Mouse (Mus musculus) midbrain, embryonic 15.5 days (tissue): ENCODE data around the gene Rps19. TPM values are rescaled to one million over a fixed set of nuclear protein-coding genes. Genes with fewer than 3 reads are reported as not detected.
"Not testable (repeated sequence)": the region's sequence is repeated elsewhere in the genome, so short reads cannot be mapped to it uniquely, and the experiment has no call there.

Experiments used
- ATAC-seq: fragments of 200-750 bp; cut with Nextera tagmentation; replicated peaks from 2 replicates; pipeline ENCODE4 v1.8.0; 2017; ENCODE audit warnings: moderate TSS enrichment
- H3K27ac ChIP-seq: fragments of 300-500 bp; sonication (generic); 2 replicates; pipeline ENCODE4 v1.5.1; 2015; ENCODE audit warnings: mild to moderate bottlenecking, inconsistent platforms
- H3K27me3 ChIP-seq: fragments of 300-500 bp; sonication (generic); replicated peaks from 2 replicates; pipeline ENCODE4 v1.6.1; 2015; ENCODE audit warnings: inconsistent platforms
- H3K36me3 ChIP-seq: fragments of 300-500 bp; sonication (generic); replicated peaks from 2 replicates; pipeline ENCODE4 v1.6.1; 2015; ENCODE audit warnings: inconsistent platforms
- H3K4me1 ChIP-seq: fragments of 300-500 bp; sonication (generic); 2 replicates; pipeline ENCODE4 v1.6.1; 2015; ENCODE audit warnings: inconsistent platforms
- H3K4me2 ChIP-seq: fragments of 300-500 bp; sonication (generic); 2 replicates; pipeline ENCODE4 v1.6.1; 2015; ENCODE audit warnings: inconsistent platforms, mild to moderate bottlenecking, moderate library complexity
- H3K4me3 ChIP-seq: fragments of 300-500 bp; sonication (generic); 2 replicates; pipeline ENCODE4 v1.5.1; 2015; ENCODE audit warnings: mild to moderate bottlenecking, inconsistent platforms
- H3K9ac ChIP-seq: fragments of 300-500 bp; sonication (generic); 2 replicates; pipeline ENCODE4 v1.6.1; 2015; ENCODE audit warnings: mild to moderate bottlenecking, inconsistent platforms
- H3K9me3 ChIP-seq: fragments of 300-500 bp; sonication (generic); 2 replicates; pipeline ENCODE4 v1.6.1; 2016; ENCODE audit warnings: inconsistent platforms
- WGBS: fragments of 180-500 bp; shearing (Covaris S2); methylation state at CpG from one replicate; pipeline ENCODE4 v1.1.7; 2015; ENCODE audit warnings: mixed read lengths; 5-methylcytosine and 5-hydroxymethylcytosine counted together
- polyA plus RNA-seq: library from polyadenylated mRNA; unstranded; fragments of >200 nt; fragmentation: Nextera tagmentation; extraction: Ambion mirVana; gene quantifications from 2 replicates; pipeline ENCODE4 v1.2.1, GENCODE M21; 2015

The Rps19 gene
- polyA plus RNA-seq: 1,081 and 1,108 TPM in 2 replicates

- peak within 1 kb of the TSS; percentile 81 for H3K4me2 ChIP-seq
- WGBS: under 1% methylated on average over 57 of the region's 57 CpGs
- H3K36me3 ChIP-seq: peaks cover 13% of the 10 kb centered on the region
- H3K27me3 ChIP-seq: no peaks in the 10 kb centered on the region
- H3K9me3 ChIP-seq: no peaks in the 10 kb centered on the region
- peak within 1 kb of the TSS; percentile 99 for H3K9ac ChIP-seq
- peak; percentile 93 for ATAC-seq
- peaks cover 23% of the 10 kb centered on the region for H3K4me1 ChIP-seq
- peak within 1 kb of the TSS; percentile 92 for H3K4me3 ChIP-seq
- peak within 1 kb of the TSS; percentile 88 for H3K27ac ChIP-seq
Measured at GRCm38 (mm10) chr7:24883896-24884692, at the start of gene Rps19. TSS of gene Rps19 (plus strand) at chr7:24884371.

DNA sequence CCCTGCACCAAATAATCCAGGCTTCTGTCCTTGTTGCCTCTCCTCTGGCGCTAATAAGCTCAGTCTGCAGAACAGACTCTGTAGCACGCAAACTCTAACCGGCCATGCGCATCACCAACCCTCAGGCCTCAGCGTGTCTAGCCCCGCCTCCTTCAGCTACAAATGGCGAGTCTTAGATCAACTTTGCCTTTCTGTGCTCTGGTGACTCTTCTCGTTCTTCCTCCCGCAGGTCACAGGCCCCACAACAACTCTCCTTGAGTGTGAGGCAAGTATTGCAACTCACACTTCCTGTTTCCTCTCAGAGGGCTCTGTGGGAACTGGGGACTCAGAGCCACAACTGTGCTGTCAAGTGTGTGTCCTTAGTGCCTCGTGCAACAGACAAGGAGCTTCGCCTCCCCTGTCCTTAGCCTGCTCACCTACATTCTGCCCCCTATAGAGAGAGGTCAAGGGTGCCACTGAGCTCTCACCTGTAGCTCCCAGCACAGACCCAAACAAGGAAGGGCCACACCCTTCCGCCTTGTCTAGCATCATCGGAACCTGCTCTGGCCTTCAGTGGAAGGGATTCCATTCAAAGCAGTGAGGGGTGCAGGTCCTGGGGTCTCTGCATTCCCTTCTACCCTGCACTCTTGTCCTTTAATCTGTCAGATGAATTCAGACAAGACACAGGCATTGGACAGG is 45.3 kb upstream of the Rps19 start:
- H3K27me3 ChIP-seq, ATAC-seq, H3K9me3 ChIP-seq, H3K4me3 ChIP-seq, H3K4me2 ChIP-seq, H3K27ac ChIP-seq, H3K9ac ChIP-seq, H3K36me3 ChIP-seq, H3K4me1 ChIP-seq: not testable (repeated sequence)
- WGBS: 56% methylated on average over 13 of the region's 13 CpGs

DNA sequence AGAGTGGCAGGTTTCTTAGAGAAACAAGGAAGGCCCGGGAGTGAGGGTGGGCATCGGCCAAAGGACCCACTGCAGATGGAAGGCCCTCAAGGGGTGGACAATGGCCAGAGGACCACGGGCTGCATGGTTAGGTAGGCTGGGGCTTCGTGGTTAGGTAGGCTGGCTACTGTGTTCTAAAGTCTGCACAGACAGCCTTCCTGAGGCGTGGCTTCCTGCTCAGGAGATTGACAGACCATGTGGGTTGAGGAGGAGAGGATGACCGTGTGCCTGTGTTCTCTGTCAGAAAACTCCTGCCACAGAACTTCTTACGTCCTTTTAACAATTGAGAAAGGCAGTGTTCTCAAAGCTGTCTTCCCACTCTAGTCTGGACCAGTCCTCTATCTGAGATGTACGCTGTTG is 44.8 kb upstream of the Rps19 start:
- Histone ChIP-seq H3K4me1 (no peaks in the 10 kb centered on the region), H3K27ac (no peak overlapping the region), H3K27me3 (no peaks in the 10 kb centered on the region), H3K9ac (no peak overlapping the region), H3K9me3 (no peaks in the 10 kb centered on the region), H3K36me3 (no peaks in the 10 kb centered on the region), H3K4me3 (no peak overlapping the region), H3K4me2 (no peak overlapping the region)
- ATAC-seq: no peak
- 79% methylated on average over 8 of the region's 8 CpGs for WGBS

DNA sequence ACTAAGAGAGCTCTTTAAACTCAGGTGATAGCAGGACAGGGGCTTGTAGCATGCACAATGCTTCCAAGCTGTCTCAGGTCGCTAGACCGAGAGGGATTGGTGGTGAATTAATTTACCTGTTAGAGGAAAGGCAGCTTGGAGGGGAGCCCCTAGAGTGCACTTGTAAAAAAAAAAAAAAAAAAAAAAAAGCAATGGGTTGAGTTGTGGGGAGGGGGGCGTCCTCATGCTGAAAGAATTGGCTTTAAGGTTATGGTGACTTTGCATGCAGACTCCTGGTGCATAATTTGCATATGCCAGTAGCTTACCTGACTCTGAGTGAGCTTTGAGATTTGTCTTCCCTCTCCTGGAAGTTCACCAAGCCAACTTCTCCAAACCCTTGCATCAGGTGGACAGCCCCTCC is 43.8 kb upstream of the Rps19 start:
- WGBS: 57% methylated on average over 3 of the region's 3 CpGs
- no peak overlapping the region for H3K27ac ChIP-seq
- H3K9me3 ChIP-seq: no peaks in the 10 kb centered on the region
- H3K27me3 ChIP-seq: no peaks in the 10 kb centered on the region
- ATAC-seq: no peak
- H3K4me2 ChIP-seq: no peak overlapping the region
- H3K36me3 ChIP-seq: no peaks in the 10 kb centered on the region
- no peaks in the 10 kb centered on the region for H3K4me1 ChIP-seq
- H3K9ac ChIP-seq: no peak overlapping the region
- no peak overlapping the region for H3K4me3 ChIP-seq

- H3K4me3 ChIP-seq: no peak overlapping the region
- no peak overlapping the region for H3K4me2 ChIP-seq
- no peak overlapping the region for H3K27ac ChIP-seq
- no peaks in the 10 kb centered on the region for H3K9me3 ChIP-seq
- WGBS: 76% methylated on average over 4 of the region's 4 CpGs
- ATAC-seq: no peak
- H3K27me3 ChIP-seq: no peaks in the 10 kb centered on the region
- no peak overlapping the region for H3K9ac ChIP-seq
- no peaks in the 10 kb centered on the region for H3K36me3 ChIP-seq
- no peaks in the 10 kb centered on the region for H3K4me1 ChIP-seq
Measured at GRCm38 (mm10) chr7:24841009-24841408, 43.2 kb upstream of the Rps19 start.

DNA sequence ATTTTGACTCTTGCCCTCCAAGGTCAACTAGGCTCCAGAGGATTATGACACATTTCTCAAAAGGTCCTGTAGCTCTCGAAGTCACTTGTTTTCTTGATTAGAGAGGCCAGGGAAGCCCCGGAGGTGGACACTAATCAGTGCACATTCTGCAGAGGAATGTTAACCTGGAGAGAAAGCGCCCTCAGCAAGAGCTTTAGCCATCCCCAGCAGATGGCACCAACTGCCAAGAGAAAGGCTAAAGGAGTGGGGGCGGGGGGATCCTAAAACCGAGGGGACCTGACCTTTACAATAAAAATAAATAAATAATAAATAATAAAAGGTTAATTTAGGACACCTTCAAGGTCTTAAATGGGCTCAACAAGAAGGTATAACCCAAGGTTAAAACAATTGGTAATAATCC is 40.0 kb upstream of the Rps19 start:
- Histone ChIP-seq H3K36me3 (no peaks in the 10 kb centered on the region), H3K4me1 (no peaks in the 10 kb centered on the region), H3K27ac (no peak overlapping the region), H3K27me3 (no peaks in the 10 kb centered on the region), H3K9me3 (no peaks in the 10 kb centered on the region), H3K4me3 (no peak overlapping the region), H3K9ac (no peak overlapping the region), H3K4me2 (no peak overlapping the region)
- ATAC-seq: no peak
- WGBS: 39% methylated on average over 5 of the region's 5 CpGs

DNA sequence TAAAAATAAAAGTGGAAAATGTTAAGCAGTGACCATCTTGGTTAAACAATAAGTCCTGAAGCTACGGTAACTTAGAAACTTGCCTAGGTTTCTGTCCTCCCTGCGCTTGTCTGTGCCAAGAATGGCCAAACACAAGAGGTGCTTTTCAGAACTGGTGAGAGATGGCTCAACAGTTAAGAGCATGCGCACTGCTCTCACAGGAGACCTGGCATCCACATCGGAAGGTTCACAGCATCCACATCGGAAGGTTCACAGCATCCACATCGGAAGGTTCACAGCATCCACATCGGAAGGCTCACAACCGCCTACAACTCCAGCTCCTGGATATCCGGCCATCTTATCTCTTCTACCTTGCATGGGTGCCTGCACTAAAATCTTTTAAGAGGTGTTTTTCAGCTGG is 39.0 kb upstream of the Rps19 start:
- no peak overlapping the region for H3K4me2 ChIP-seq
- no peaks in the 10 kb centered on the region for H3K27me3 ChIP-seq
- H3K4me1 ChIP-seq: no peaks in the 10 kb centered on the region; the same call in 1 of the 2 replicates
- ATAC-seq: no peak
- 85% methylated on average over 9 of the region's 9 CpGs for whole genome bisulfite sequencing
- no peaks in the 10 kb centered on the region for H3K36me3 ChIP-seq
- H3K9ac ChIP-seq: no peak overlapping the region
- no peak overlapping the region for H3K4me3 ChIP-seq
- no peak overlapping the region for H3K27ac ChIP-seq
- no peaks in the 10 kb centered on the region for H3K9me3 ChIP-seq

DNA sequence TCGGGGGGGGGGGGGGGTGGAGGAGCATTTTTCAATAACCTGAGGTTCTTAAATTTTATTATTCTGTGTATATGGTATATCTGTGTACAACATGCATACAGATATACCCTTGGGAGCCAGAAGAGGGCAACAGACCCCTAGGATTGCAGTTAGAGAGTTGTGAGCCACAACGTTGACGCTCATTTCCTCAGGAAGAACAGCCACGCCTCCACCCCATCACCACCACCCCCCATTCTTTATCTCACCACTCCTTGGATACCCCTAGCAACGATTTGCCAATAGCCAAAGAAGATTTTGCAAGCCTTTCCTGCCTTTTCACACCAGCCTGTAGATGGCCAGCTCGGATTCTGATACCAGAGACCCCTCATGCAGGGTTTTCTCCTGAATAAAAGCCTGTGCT is 38.5 kb upstream of the Rps19 start:
- no peak overlapping the region for H3K9ac ChIP-seq
- WGBS: 1% methylated on average over 6 of the region's 6 CpGs
- H3K36me3 ChIP-seq: no peaks in the 10 kb centered on the region
- H3K4me1 ChIP-seq: no peaks in the 10 kb centered on the region; the same call in 1 of the 2 replicates
- no peak; the same call in 1 of the 2 replicates for ATAC-seq
- no peaks in the 10 kb centered on the region for H3K9me3 ChIP-seq
- H3K27me3 ChIP-seq: no peaks in the 10 kb centered on the region
- no peak overlapping the region for H3K4me3 ChIP-seq
- H3K4me2 ChIP-seq: no peak overlapping the region
- H3K27ac ChIP-seq: 0 out of 2 replicates have a peak overlapping the region, but pooled peaks have one; percentile 6

GRCm38 (mm10) chr7:24846576-24846975 is 37.6 kb upstream of the Rps19 start:
- not testable (repeated sequence) for H3K27me3 ChIP-seq, H3K4me1 ChIP-seq, H3K4me3 ChIP-seq, ATAC-seq, H3K9me3 ChIP-seq, H3K27ac ChIP-seq, H3K9ac ChIP-seq, H3K4me2 ChIP-seq, H3K36me3 ChIP-seq
- 45% methylated on average over 2 of the region's 2 CpGs for WGBS

GRCm38 (mm10) chr7:24850162-24850561 is 34.0 kb upstream of the Rps19 start:
- Histone ChIP-seq H3K27me3 (no peaks in the 10 kb centered on the region), H3K36me3 (no peaks in the 10 kb centered on the region), H3K9me3 (no peaks in the 10 kb centered on the region), H3K27ac (no peak overlapping the region), H3K4me1 (no peaks in the 10 kb centered on the region; the same call in 1 of the 2 replicates), H3K4me2 (no peak overlapping the region), H3K9ac (no peak overlapping the region), H3K4me3 (no peak overlapping the region)
- WGBS: 30% methylated on average over 5 of the region's 5 CpGs
- ATAC-seq: no peak

GRCm38 (mm10) chr7:24850899-24851303 is 33.3 kb upstream of the Rps19 start:
- Histone ChIP-seq H3K9ac (no peak overlapping the region), H3K36me3 (no peaks in the 10 kb centered on the region), H3K27ac (no peak overlapping the region), H3K9me3 (no peaks in the 10 kb centered on the region), H3K27me3 (no peaks in the 10 kb centered on the region), H3K4me1 (no peaks in the 10 kb centered on the region; the same call in 1 of the 2 replicates), H3K4me2 (no peak overlapping the region), H3K4me3 (no peak overlapping the region)
- no peak for ATAC-seq
- 39% methylated on average over 6 of the region's 6 CpGs for WGBS

DNA sequence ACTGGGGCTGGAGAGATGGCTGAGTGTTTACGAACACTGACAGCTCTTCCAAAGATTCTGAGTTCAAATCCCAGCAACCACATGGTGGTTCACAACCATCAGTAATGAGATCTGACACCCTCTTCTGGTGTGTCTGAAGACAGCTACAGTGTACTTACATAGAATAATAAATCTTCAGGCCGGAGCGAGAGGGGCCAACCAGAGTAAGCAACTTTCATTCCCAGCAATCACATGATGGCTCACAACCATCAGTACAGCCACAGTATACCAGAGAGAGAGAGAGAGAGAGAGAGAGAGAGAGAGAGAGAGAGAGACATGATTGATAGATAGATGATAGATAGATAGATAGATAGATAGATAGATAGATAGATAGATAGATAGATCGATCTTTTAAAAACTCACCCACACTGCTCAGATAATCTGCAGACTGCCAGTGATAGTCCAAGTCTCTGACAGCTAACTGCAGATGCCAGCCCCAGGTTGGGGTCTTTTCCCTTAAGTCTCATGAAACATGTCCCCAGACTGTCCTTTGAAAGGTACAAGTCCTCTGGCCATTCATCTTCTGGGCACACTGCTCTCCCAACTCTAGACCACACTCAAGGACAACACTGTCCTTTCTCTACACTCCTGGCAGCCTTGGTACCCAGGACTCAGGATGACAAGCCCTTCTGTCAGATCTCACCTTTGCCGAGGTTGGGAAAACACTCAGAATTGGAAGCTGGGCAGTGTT is 32.4 kb upstream of the Rps19 start:
- H3K4me3 ChIP-seq: no peak overlapping the region
- no peaks in the 10 kb centered on the region for H3K27me3 ChIP-seq
- no peak for ATAC-seq
- no peaks in the 10 kb centered on the region; the same call in 1 of the 2 replicates for H3K4me1 ChIP-seq
- no peak overlapping the region for H3K9ac ChIP-seq
- WGBS: 86% methylated on average over 5 of the region's 5 CpGs
- H3K36me3 ChIP-seq: no peaks in the 10 kb centered on the region
- no peaks in the 10 kb centered on the region for H3K9me3 ChIP-seq
- H3K4me2 ChIP-seq: no peak overlapping the region
- no peak overlapping the region for H3K27ac ChIP-seq
